In genomic region chr17:43147935-43148334, GRCm38 (mm10) we compare ENCODE assay signal across 12 mouse cellular contexts.
DNase-seq lines count a peak whose midpoint lies in the region; ATAC-seq and TF ChIP-seq lines count a peak whose summit lies in the region.
"Had no signal": no experiment of that assay in that cellular context is flagged by ENCODE, and none has a peak within 500 bp of the region (broad histone marks: within the 10 kb centered on the region; RNA-seq: fewer than 3 reads in every experiment).

No protein-coding gene starts in this region.

- H3K27me3 ChIP-seq in heart, embryonic 13.5 days (replicated peaks) = no peaks in the 10 kb centered on the region
- no peaks in the 10 kb centered on the region for H3K27me3 ChIP-seq in ES-Bruce4 (ENCODE audit: control insufficient read depth, insufficient read depth, low read length, poor library complexity, severe bottlenecking)

- intact Hi-C loops in heart, postnatal 36 days (cut with DNase I) = loop anchor here (5.0 kb wide), 1 partner anchor 71 kb away; no protein-coding TSS in a partner anchor

- H3K9ac ChIP-seq in heart, embryonic 13.5 days = no peak overlapping the region
- no peak overlapping the region for H3K9ac ChIP-seq in ES-Bruce4 (ENCODE audit: low read depth, poor library complexity, severe bottlenecking)

- H3K4me2 ChIP-seq in heart, embryonic 13.5 days = 0 out of 2 replicates have a peak overlapping the region, but pooled peaks have one; percentile 8

- no peak for TF ChIP-seq CTCF in ES-Bruce4 (IDR thresholded peaks at IDR 0.05; ENCODE audit: low read depth, low read length)

- 2% methylated on average over 3 of the region's 3 CpGs for WGBS in heart, embryonic 13.5 days

- no peak overlapping the region for H3K27ac ChIP-seq in heart, embryonic 13.5 days (replicated peaks)
- no peak overlapping the region for H3K27ac ChIP-seq in ES-Bruce4 (ENCODE audit: insufficient read depth, low read length)

- ATAC-seq in heart, embryonic 13.5 days (ENCODE audit: extremely low read depth, insufficient number of reproducible peaks, low FRiP score, low TSS enrichment) = no peak
- ATAC-seq in cerebellum, adult (ENCODE audit: insufficient number of reproducible peaks, low FRiP score, low TSS enrichment) = no peak
- ATAC-seq: inflammation-experienced regulatory T-cells, adult 6 months had no signal

- DNase-seq in heart, postnatal 36 days = no peak
- peak; percentile 60 for DNase-seq in embryo, embryonic 9.5 days (ENCODE audit: extremely low spot score)
- DNase-seq in kidney, postnatal 10 days = peak; percentile 39
- no peak for DNase-seq in adrenal gland, postnatal 10 days
- no peak for DNase-seq in c-Kit-positive CD71-positive TER-119-positive erythroid progenitor cells, embryonic 14.5 days (ENCODE audit: low spot score)
- DNase-seq: gastrocnemius, postnatal 14 days; lung, postnatal 36 days; right cerebral cortex, adult 18-20 months had no signal

- H3K36me3 ChIP-seq in heart, embryonic 13.5 days = no peaks in the 10 kb centered on the region
- H3K36me3 ChIP-seq in ES-Bruce4 (ENCODE audit: control insufficient read depth, insufficient read depth, low read length, poor library complexity, severe bottlenecking) = no peaks in the 10 kb centered on the region

- TF ChIP-seq EP300 in ES-Bruce4 (IDR thresholded peaks at IDR 0.05; ENCODE audit: insufficient read depth, low read depth, low read length) = peak; percentile 53; the same call in 1 of the 2 replicates

- H3K9me3 ChIP-seq in heart, embryonic 13.5 days = no peaks in the 10 kb centered on the region
- H3K9me3 ChIP-seq in ES-Bruce4 (replicated peaks; ENCODE audit: control insufficient read depth, insufficient read depth, low read length, poor library complexity, severe bottlenecking) = no peaks in the 10 kb centered on the region

- TF ChIP-seq POLR2A in ES-Bruce4 (IDR thresholded peaks at IDR 0.05; ENCODE audit: insufficient read depth, low read length) = no peak

- H3K4me3 ChIP-seq in heart, embryonic 13.5 days = no peak overlapping the region
- H3K4me3 ChIP-seq in ES-Bruce4 (ENCODE audit: low read depth, low read length) = no peak overlapping the region

- H3K4me1 ChIP-seq in heart, embryonic 13.5 days = peaks cover 13% of the 10 kb centered on the region
- H3K4me1 ChIP-seq in ES-Bruce4 (ENCODE audit: control insufficient read depth, insufficient read depth, low read length) = peaks cover 1% of the 10 kb centered on the region

Comparison
In these comparisons a context has a peak if more than half of its experiments do, and no peak if none do; other contexts are left out.
1. DNase-seq: peak in embryo, embryonic 9.5 days (single experiment) and kidney, postnatal 10 days (single experiment); none in heart, postnatal 36 days (0 of 2), adrenal gland, postnatal 10 days (single experiment) and c-Kit-positive CD71-positive TER-119-positive erythroid progenitor cells, embryonic 14.5 days (single experiment).